Mouse (Mus musculus): ENCODE results near the gene Tbc1d20. TPM values are rescaled to one million over a fixed set of nuclear protein-coding genes. Genes with fewer than 3 reads are reported as not detected.
"Not testable (repeated sequence)": the region's sequence is repeated elsewhere in the genome, so short reads cannot be mapped to it uniquely, and the experiment has no call there.

The Tbc1d20 gene
- 34.8 and 37.4 TPM in 2 replicates for polyA plus RNA-seq (2015; fragmentation: Nextera tagmentation; extraction: Ambion mirVana)

- H3K27me3 ChIP-seq (replicated peaks): no peaks in the 10 kb centered on the region
- H3K4me2 ChIP-seq (replicated peaks): peak within 1 kb of the TSS; percentile 74
- peak within 1 kb of the TSS; percentile 88 for H3K27ac ChIP-seq
- 0 out of 2 replicates have a peak, but pooled peaks cover 5% of the 10 kb centered on the region for H3K36me3 ChIP-seq
- under 1% methylated on average over 68 of the region's 70 CpGs for WGBS
- H3K4me3 ChIP-seq (replicated peaks): peak within 1 kb of the TSS; percentile 93
- H3K9ac ChIP-seq: peak within 1 kb of the TSS; percentile 96
- H3K4me1 ChIP-seq (replicated peaks): peaks cover 12% of the 10 kb centered on the region
- ATAC-seq: peak; percentile 100
- no peaks in the 10 kb centered on the region for H3K9me3 ChIP-seq
Measured at GRCm38 (mm10) chr2:152293727-152294475, at the start of gene Tbc1d20. Gene Tbc1d20, plus strand, starts transcription at chr2:152293828.

- no peak overlapping the region for H3K4me3 ChIP-seq (replicated peaks)
- no peak overlapping the region for H3K9ac ChIP-seq
- ATAC-seq: no peak
- WGBS: 91% methylated on average over 1 of the region's 1 CpGs
- H3K4me1 ChIP-seq (replicated peaks): 0 out of 2 replicates have a peak, but pooled peaks cover 2% of the 10 kb centered on the region
- no peaks in the 10 kb centered on the region for H3K27me3 ChIP-seq (replicated peaks)
- H3K4me2 ChIP-seq (replicated peaks): no peak overlapping the region
- H3K9me3 ChIP-seq: no peaks in the 10 kb centered on the region
- H3K36me3 ChIP-seq: peaks cover 6% of the 10 kb centered on the region; the same call in 1 of the 2 replicates
- H3K27ac ChIP-seq: no peak overlapping the region
Measured at GRCm38 (mm10) chr2:152247213-152247612, 46.4 kb upstream of the Tbc1d20 start.

GRCm38 (mm10) chr2:152250511-152250910, 43.1 kb upstream of the Tbc1d20 start:
- H3K9ac ChIP-seq: no peak overlapping the region
- H3K4me1 ChIP-seq (replicated peaks): no peaks in the 10 kb centered on the region
- H3K4me3 ChIP-seq (replicated peaks): no peak overlapping the region
- no peak overlapping the region for H3K27ac ChIP-seq
- WGBS: 63% methylated on average over 4 of the region's 4 CpGs
- H3K9me3 ChIP-seq: no peaks in the 10 kb centered on the region
- H3K27me3 ChIP-seq (replicated peaks): no peaks in the 10 kb centered on the region
- H3K36me3 ChIP-seq: peaks cover 22% of the 10 kb centered on the region
- no peak; the same call in 1 of the 2 replicates for ATAC-seq
- H3K4me2 ChIP-seq (replicated peaks): no peak overlapping the region

GRCm38 (mm10) chr2:152259739-152260138, 33.9 kb upstream of the Tbc1d20 start:
- WGBS: 83% methylated on average over 1 of the region's 1 CpGs
- Histone ChIP-seq H3K27ac (no peak overlapping the region), H3K4me3 (replicated peaks) (no peak overlapping the region), H3K27me3 (replicated peaks) (no peaks in the 10 kb centered on the region), H3K9me3 (no peaks in the 10 kb centered on the region), H3K4me1 (replicated peaks) (no peaks in the 10 kb centered on the region), H3K9ac (no peak overlapping the region), H3K4me2 (replicated peaks) (no peak overlapping the region), H3K36me3 (peaks cover 32% of the 10 kb centered on the region)
- no peak for ATAC-seq

- no peak for ATAC-seq
- Histone ChIP-seq H3K4me2 (replicated peaks) (no peak overlapping the region), H3K27ac (no peak overlapping the region), H3K4me3 (replicated peaks) (no peak overlapping the region), H3K4me1 (replicated peaks) (no peaks in the 10 kb centered on the region), H3K9ac (no peak overlapping the region), H3K36me3 (peaks cover 39% of the 10 kb centered on the region), H3K9me3 (no peaks in the 10 kb centered on the region), H3K27me3 (replicated peaks) (no peaks in the 10 kb centered on the region)
- 85% methylated on average over 2 of the region's 2 CpGs for WGBS
Measured at GRCm38 (mm10) chr2:152273639-152274038, 20.0 kb upstream of the Tbc1d20 start.

GRCm38 (mm10) chr2:152281407-152281806, 12.2 kb upstream of the Tbc1d20 start:
- no peak for ATAC-seq
- H3K9me3 ChIP-seq: no peaks in the 10 kb centered on the region
- H3K36me3 ChIP-seq: peaks cover 20% of the 10 kb centered on the region
- 66% methylated on average over 3 of the region's 3 CpGs for WGBS
- H3K4me3 ChIP-seq (replicated peaks): no peak overlapping the region
- H3K4me1 ChIP-seq (replicated peaks): no peaks in the 10 kb centered on the region
- no peak overlapping the region for H3K9ac ChIP-seq
- no peak overlapping the region for H3K4me2 ChIP-seq (replicated peaks)
- H3K27ac ChIP-seq: no peak overlapping the region
- no peaks in the 10 kb centered on the region for H3K27me3 ChIP-seq (replicated peaks)

GRCm38 (mm10) chr2:152287560-152287959, 6.1 kb upstream of the Tbc1d20 start:
- WGBS: 87% methylated on average over 5 of the region's 5 CpGs
- H3K4me1 ChIP-seq (replicated peaks): no peaks in the 10 kb centered on the region
- H3K9me3 ChIP-seq: no peaks in the 10 kb centered on the region
- H3K36me3 ChIP-seq: peaks cover 7% of the 10 kb centered on the region
- H3K27ac ChIP-seq: no peak overlapping the region
- no peak for ATAC-seq
- H3K4me3 ChIP-seq (replicated peaks): no peak overlapping the region
- H3K4me2 ChIP-seq (replicated peaks): no peak overlapping the region
- H3K27me3 ChIP-seq (replicated peaks): no peaks in the 10 kb centered on the region
- H3K9ac ChIP-seq: no peak overlapping the region

- no peak overlapping the region for H3K4me3 ChIP-seq (replicated peaks)
- ATAC-seq: no peak
- H3K9ac ChIP-seq: no peak overlapping the region
- 71% methylated on average over 8 of the region's 8 CpGs for WGBS
- H3K4me1 ChIP-seq (replicated peaks): no peaks in the 10 kb centered on the region
- H3K27ac ChIP-seq: no peak overlapping the region
- no peak overlapping the region for H3K4me2 ChIP-seq (replicated peaks)
- H3K36me3 ChIP-seq: peaks cover 5% of the 10 kb centered on the region
- no peaks in the 10 kb centered on the region for H3K9me3 ChIP-seq
- no peaks in the 10 kb centered on the region for H3K27me3 ChIP-seq (replicated peaks)
Measured at GRCm38 (mm10) chr2:152288046-152288445, 5.6 kb upstream of the Tbc1d20 start.

- WGBS: 69% methylated on average over 2 of the region's 2 CpGs
- not testable (repeated sequence) for H3K9me3 ChIP-seq; H3K36me3 ChIP-seq; ATAC-seq; H3K4me3 ChIP-seq (replicated peaks); H3K4me1 ChIP-seq (replicated peaks); H3K27ac ChIP-seq; H3K27me3 ChIP-seq (replicated peaks); H3K9ac ChIP-seq; H3K4me2 ChIP-seq (replicated peaks)
Measured at GRCm38 (mm10) chr2:152289623-152290022, 4.0 kb upstream of the Tbc1d20 start.

- Histone ChIP-seq H3K27me3 (replicated peaks) (no peaks in the 10 kb centered on the region), H3K4me2 (replicated peaks) (no peak overlapping the region), H3K27ac (no peak overlapping the region), H3K9ac (no peak overlapping the region), H3K9me3 (no peaks in the 10 kb centered on the region), H3K4me1 (replicated peaks) (peaks cover 12% of the 10 kb centered on the region), H3K36me3 (0 out of 2 replicates have a peak, but pooled peaks cover 5% of the 10 kb centered on the region), H3K4me3 (replicated peaks) (no peak overlapping the region)
- ATAC-seq: no peak
- WGBS: 68% methylated on average over 2 of the region's 2 CpGs
Measured at GRCm38 (mm10) chr2:152292475-152292874, 1.2 kb upstream of the Tbc1d20 start.

GRCm38 (mm10) chr2:152293179-152293726, 375 bp upstream of the Tbc1d20 start:
- H3K27me3 ChIP-seq (replicated peaks): no peaks in the 10 kb centered on the region
- H3K27ac ChIP-seq: no peak overlapping the region
- no peaks in the 10 kb centered on the region for H3K9me3 ChIP-seq
- 2% methylated on average over 15 of the region's 15 CpGs for WGBS
- peak; percentile 54 for ATAC-seq
- peak overlapping the region; percentile 74 for H3K4me2 ChIP-seq (replicated peaks)
- peak overlapping the region; percentile 35; the same call in 1 of the 2 replicates for H3K9ac ChIP-seq
- peak overlapping the region; percentile 93 for H3K4me3 ChIP-seq (replicated peaks)
- H3K4me1 ChIP-seq (replicated peaks): peaks cover 12% of the 10 kb centered on the region
- 0 out of 2 replicates have a peak, but pooled peaks cover 5% of the 10 kb centered on the region for H3K36me3 ChIP-seq

- H3K27me3 ChIP-seq (replicated peaks): no peaks in the 10 kb centered on the region
- no peaks in the 10 kb centered on the region for H3K9me3 ChIP-seq
- H3K36me3 ChIP-seq: 0 out of 2 replicates have a peak, but pooled peaks cover 5% of the 10 kb centered on the region
- H3K4me1 ChIP-seq (replicated peaks): peaks cover 12% of the 10 kb centered on the region
- peak overlapping the region; percentile 74 for H3K4me2 ChIP-seq (replicated peaks)
- peak overlapping the region; percentile 96 for H3K9ac ChIP-seq
- no peak for ATAC-seq
- WGBS: 35% methylated on average over 5 of the region's 5 CpGs
- peak overlapping the region; percentile 93 for H3K4me3 ChIP-seq (replicated peaks)
- no peak overlapping the region for H3K27ac ChIP-seq
Measured at GRCm38 (mm10) chr2:152294541-152294940, 913 bp downstream of the Tbc1d20 start.

Data from intestine, embryonic 15.5 days (tissue).